Mouse (Mus musculus): ENCODE results near the gene Tbc1d10a.

DNA sequence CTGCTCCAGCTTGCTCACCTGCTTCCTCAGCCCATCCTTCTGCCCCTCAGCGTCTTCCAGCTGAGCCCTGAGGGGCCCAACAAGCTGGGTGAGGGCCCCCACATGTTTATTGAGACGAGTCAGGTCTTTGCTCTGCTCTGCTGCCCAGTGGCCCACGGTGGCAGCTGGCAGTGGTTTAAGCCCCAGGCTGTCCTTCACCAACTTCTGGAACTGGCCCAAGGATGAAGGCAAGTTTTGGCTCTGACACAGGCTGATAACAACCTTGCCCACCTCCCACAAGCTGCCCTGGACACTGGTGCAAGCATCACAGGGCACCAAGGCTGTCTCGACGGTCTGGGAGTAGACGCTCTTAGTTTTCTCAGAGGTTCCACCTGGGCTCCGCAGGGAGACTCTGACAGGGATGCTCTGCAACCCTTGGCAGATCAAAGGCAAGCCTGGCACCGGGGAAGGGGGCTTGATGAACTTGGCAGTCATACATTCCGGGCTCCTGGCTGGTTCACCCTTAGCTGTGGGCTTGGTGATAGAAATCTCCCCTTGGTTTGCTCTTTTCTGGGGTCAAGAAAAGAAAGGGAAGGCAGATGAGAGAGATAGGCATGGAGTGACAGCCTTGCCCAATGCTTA lies 37.9 kb upstream of the Tbc1d10a start:
- TF ChIP-seq GATA1 (IDR thresholded peaks at IDR 0.05; ENCODE audit: borderline replicate concordance, low read length) (no peak), FLI1 (IDR thresholded peaks at IDR 0.05; ENCODE audit: low read length) (no peak)

All from megakaryocyte, embryonic 14.5 days (primary cell).